Mouse (Mus musculus) spleen, adult 2 months (tissue): ENCODE measurements around the gene Prr14l.

Source experiments
- CTCF ChIP-seq: fragments of 200-500 bp; IDR thresholded peaks from 2 replicates; pipeline ENCODE4 v1.5.1; 2011; ENCODE audit warnings: mild to moderate bottlenecking, inconsistent platforms; ENCODE audit not compliant: insufficient read depth, insufficient read length, insufficient replicate concordance; ENCODE audit errors: extremely low read depth
- POLR2A ChIP-seq: fragments of 200-500 bp; IDR thresholded peaks from 2 replicates; pipeline ENCODE4 v1.6.1; 2011; ENCODE audit warnings: low read depth, low read length, inconsistent platforms

- no peak for TF ChIP-seq POLR2A
- no peak for TF ChIP-seq CTCF
Measured at GRCm38 (mm10) chr5:32836976-32837375, 17.1 kb downstream of the Prr14l start.
